Comparison of ENCODE assay signal across 14 mouse cellular contexts in genomic region chr11:75204472-75204871, GRCm38 (mm10). TPM values are rescaled to one million over a fixed set of nuclear protein-coding genes. Genes with fewer than 3 reads are reported as not detected.
DNase-seq lines count a peak whose midpoint lies in the region; ATAC-seq and TF ChIP-seq lines count a peak whose summit lies in the region.
"Had no signal": no experiment of that assay in that cellular context is flagged by ENCODE, and none has a peak within 500 bp of the region (broad histone marks: within the 10 kb centered on the region; RNA-seq: fewer than 3 reads in every experiment).

No protein-coding gene starts in this region.

- 0 out of 2 replicates have a peak, but pooled peaks cover 2% of the 10 kb centered on the region for H3K27me3 ChIP-seq in heart, embryonic 10.5 days (ENCODE audit: insufficient read depth, poor library complexity, severe bottlenecking)
- no peaks in the 10 kb centered on the region for H3K27me3 ChIP-seq in liver, adult 2 months (ENCODE audit: control insufficient read depth, insufficient read depth, low read length)
- H3K27me3 ChIP-seq in liver, postnatal 0 days (ENCODE audit: insufficient read depth, low read length), result no peaks in the 10 kb centered on the region
- no peaks in the 10 kb centered on the region for H3K27me3 ChIP-seq in midbrain, embryonic 16.5 days (ENCODE audit: control insufficient read depth, insufficient read depth, low read depth, low read length)
- H3K27me3 ChIP-seq: intestine, embryonic 15.5 days had no signal

- H3K27ac ChIP-seq in heart, embryonic 10.5 days, result peak overlapping the region; percentile 75
- no peak overlapping the region for H3K27ac ChIP-seq in liver, adult 2 months (replicated peaks; ENCODE audit: insufficient read depth, low read depth, low read length)
- H3K27ac ChIP-seq in liver, postnatal 0 days (ENCODE audit: low read depth), result no peak overlapping the region
- peak overlapping the region; percentile 33; the same call in 1 of the 2 replicates for H3K27ac ChIP-seq in midbrain, embryonic 16.5 days (ENCODE audit: low read length)
- H3K27ac ChIP-seq: embryonic facial prominence, embryonic 12.5 days; forebrain, embryonic 12.5 days; intestine, embryonic 15.5 days; liver, embryonic 13.5 days had no signal

- no peak for ATAC-seq in liver, postnatal 0 days
- ATAC-seq in granulocyte monocyte progenitor cell, adult 5-6 weeks (replicated peaks; ENCODE audit: poor library complexity, severe bottlenecking), result peak; percentile 33; the same call in 1 of the 2 replicates
- peak; percentile 60; the same call in 1 of the 2 replicates for ATAC-seq in midbrain, embryonic 16.5 days
- ATAC-seq: intestine, embryonic 15.5 days had no signal

- WGBS in heart, embryonic 10.5 days, result 51% methylated on average over 9 of the region's 9 CpGs
- WGBS in liver, adult 2 months, result 41% methylated on average over 9 of the region's 9 CpGs
- WGBS in liver, postnatal 0 days (ENCODE audit: insufficient replicate concordance), result 45% methylated on average over 9 of the region's 9 CpGs
- WGBS in midbrain, embryonic 16.5 days, result 32% methylated on average over 9 of the region's 9 CpGs

- no peak overlapping the region for H3K4me2 ChIP-seq in liver, postnatal 0 days (ENCODE audit: low read depth, low read length)
- no peak overlapping the region for H3K4me2 ChIP-seq in midbrain, embryonic 16.5 days (ENCODE audit: low read length)
- H3K4me2 ChIP-seq: embryonic facial prominence, embryonic 12.5 days; forebrain, embryonic 12.5 days; intestine, embryonic 15.5 days; liver, embryonic 13.5 days had no signal

- no peak for TF ChIP-seq POLR2A in liver, adult 2 months (IDR thresholded peaks at IDR 0.05; ENCODE audit: extremely low read depth, insufficient read depth, low read length)

- peaks cover 3% of the 10 kb centered on the region; the same call in 1 of the 2 replicates for H3K36me3 ChIP-seq in heart, embryonic 10.5 days
- no peaks in the 10 kb centered on the region for H3K36me3 ChIP-seq in liver, adult 2 months (ENCODE audit: control insufficient read depth, insufficient read depth, low read length)
- H3K36me3 ChIP-seq in liver, postnatal 0 days (replicated peaks; ENCODE audit: insufficient read depth, low read length), result no peaks in the 10 kb centered on the region
- H3K36me3 ChIP-seq in midbrain, embryonic 16.5 days (ENCODE audit: control insufficient read depth, insufficient read depth, low read length), result no peaks in the 10 kb centered on the region
- H3K36me3 ChIP-seq: embryonic facial prominence, embryonic 12.5 days; forebrain, embryonic 12.5 days; intestine, embryonic 15.5 days; liver, embryonic 13.5 days had no signal

- DNase-seq in heart, embryonic 10.5 days (ENCODE audit: low spot score), result no peak
- no peak for DNase-seq in heart, postnatal 36 days
- no peak for DNase-seq in liver, adult 2 months (ENCODE audit: extremely low read depth, low read depth, low spot score)
- DNase-seq in liver, postnatal 0 days, result no peak
- no peak for DNase-seq in right cerebral cortex, adult 18-20 months
- DNase-seq in adrenal gland, adult 18-20 months (ENCODE audit: low spot score in 2 of 2), result no peak
- DNase-seq: cerebellum, postnatal 10 days; heart, postnatal 14 days; liver, embryonic 13.5 days had no signal

- intact Hi-C loops in heart, postnatal 36 days (cut with DNase I), result no loop called here

- no peak for TF ChIP-seq EP300 in liver, postnatal 0 days (IDR thresholded peaks at IDR 0.05; ENCODE audit: low read depth)

- no peaks in the 10 kb centered on the region for H3K9me3 ChIP-seq in heart, embryonic 10.5 days
- no peaks in the 10 kb centered on the region for H3K9me3 ChIP-seq in liver, postnatal 0 days (ENCODE audit: low read length)
- H3K9me3 ChIP-seq in midbrain, embryonic 16.5 days (replicated peaks; ENCODE audit: control insufficient read depth, low read length, poor library complexity, severe bottlenecking), result no peaks in the 10 kb centered on the region
- H3K9me3 ChIP-seq: embryonic facial prominence, embryonic 12.5 days; forebrain, embryonic 12.5 days; intestine, embryonic 15.5 days; liver, embryonic 13.5 days had no signal

- H3K4me3 ChIP-seq in heart, embryonic 10.5 days, result no peak overlapping the region; the same call in 1 of the 2 replicates
- H3K4me3 ChIP-seq in liver, adult 2 months (ENCODE audit: insufficient read depth, low read depth, low read length), result no peak overlapping the region
- no peak overlapping the region for H3K4me3 ChIP-seq in liver, postnatal 0 days (ENCODE audit: low read depth, low read length)
- no peak overlapping the region for H3K4me3 ChIP-seq in midbrain, embryonic 16.5 days (ENCODE audit: low read depth, low read length)
- H3K4me3 ChIP-seq: embryonic facial prominence, embryonic 12.5 days; forebrain, embryonic 12.5 days; intestine, embryonic 15.5 days; liver, embryonic 13.5 days had no signal

- peaks cover 21% of the 10 kb centered on the region for H3K79me2 ChIP-seq in liver, adult 2 months (ENCODE audit: control insufficient read depth, insufficient read depth, low read length)

- peaks cover 78% of the 10 kb centered on the region for H3K4me1 ChIP-seq in heart, embryonic 10.5 days
- H3K4me1 ChIP-seq in liver, adult 2 months (ENCODE audit: control insufficient read depth, insufficient read depth, low read length), result peaks cover 25% of the 10 kb centered on the region
- peaks cover 4% of the 10 kb centered on the region for H3K4me1 ChIP-seq in liver, postnatal 0 days (ENCODE audit: insufficient read depth)
- peaks cover 29% of the 10 kb centered on the region for H3K4me1 ChIP-seq in midbrain, embryonic 16.5 days (ENCODE audit: control insufficient read depth, insufficient read depth, low read length)

- peak overlapping the region; percentile 14; the same call in 1 of the 2 replicates for H3K9ac ChIP-seq in liver, adult 2 months (ENCODE audit: low read depth, low read length)
- no peak overlapping the region for H3K9ac ChIP-seq in liver, postnatal 0 days (replicated peaks)
- no peak overlapping the region for H3K9ac ChIP-seq in midbrain, embryonic 16.5 days (ENCODE audit: low read depth, low read length)
- H3K9ac ChIP-seq: embryonic facial prominence, embryonic 12.5 days; forebrain, embryonic 12.5 days; intestine, embryonic 15.5 days; liver, embryonic 13.5 days had no signal

- TF ChIP-seq CTCF in liver, adult 2 months (IDR thresholded peaks at IDR 0.05; ENCODE audit: low read depth, low read length), result no peak
- no peak for TF ChIP-seq CTCF in liver, postnatal 0 days (IDR thresholded peaks at IDR 0.05; ENCODE audit: low read depth)

RNA-seq across cellular contexts. Expression of gene Rtn4rl1, which starts 10.9 kb away (rescaled TPM):
- polyA plus RNA-seq in heart, embryonic 10.5 days (2016; fragmentation: Nextera tagmentation; extraction: Ambion mirVana), result 9.7 and 16.6 TPM in 2 replicates
- total RNA-seq in heart, postnatal 36 days (2021), result 10 to 100 TPM in 1 of 2 experiments, 1 to 10 TPM in 1; 6.0 to 10.0 TPM
- total RNA-seq in liver, adult 2 months (2014; rRNA removed), result 1.3 and 2.4 TPM in 2 replicates
- 9.5 and 10.0 TPM in 2 replicates for polyA plus RNA-seq in liver, adult 2 months (2012; rRNA removed)
- 1.5 and 2.0 TPM in 2 replicates for polyA plus RNA-seq in liver, postnatal 0 days (2015; fragmentation: Nextera tagmentation; extraction: Ambion mirVana)
- total RNA-seq in granulocyte monocyte progenitor cell, adult 5-6 weeks (2014; fragmentation: Nextera tagmentation), result 0.37 and 1.0 TPM in 2 replicates
- 0.15 TPM in 1 of 2 replicates, not detected in the other for total RNA-seq in granulocyte monocyte progenitor cell, adult 5-6 weeks (2017)
- polyA plus RNA-seq in midbrain, embryonic 16.5 days (2015; fragmentation: Nextera tagmentation; extraction: Ambion mirVana), result 17.8 and 19.7 TPM in 2 replicates
- 10 to 100 TPM; 27.7 to 33.2 TPM for total RNA-seq in adrenal gland, adult 18-20 months (2021)

RNA-seq across cellular contexts. Expression of gene Dph1, which starts 13.4 kb away (rescaled TPM):
- 26.8 and 28.0 TPM in 2 replicates for polyA plus RNA-seq in heart, embryonic 10.5 days (2016; fragmentation: Nextera tagmentation; extraction: Ambion mirVana)
- total RNA-seq in heart, postnatal 36 days (2021), result 1 to 10 TPM; 9.0 to 9.7 TPM
- 11.3 and 14.2 TPM in 2 replicates for total RNA-seq in liver, adult 2 months (2014; rRNA removed)
- polyA plus RNA-seq in liver, adult 2 months (2012; rRNA removed), result 49.1 and 53.5 TPM in 2 replicates
- polyA plus RNA-seq in liver, postnatal 0 days (2015; fragmentation: Nextera tagmentation; extraction: Ambion mirVana), result 10.9 and 13.0 TPM in 2 replicates
- total RNA-seq in granulocyte monocyte progenitor cell, adult 5-6 weeks (2014; fragmentation: Nextera tagmentation), result 7.6 and 17.1 TPM in 2 replicates
- total RNA-seq in granulocyte monocyte progenitor cell, adult 5-6 weeks (2017), result 8.9 and 10.6 TPM in 2 replicates
- polyA plus RNA-seq in midbrain, embryonic 16.5 days (2015; fragmentation: Nextera tagmentation; extraction: Ambion mirVana), result 12.5 and 14.0 TPM in 2 replicates
- total RNA-seq in adrenal gland, adult 18-20 months (2021), result 10 to 100 TPM; 23.4 to 34.5 TPM

RNA-seq across cellular contexts. Expression of gene Ovca2, which starts 25.8 kb away (rescaled TPM):
- 24.0 and 29.0 TPM in 2 replicates for polyA plus RNA-seq in heart, embryonic 10.5 days (2016; fragmentation: Nextera tagmentation; extraction: Ambion mirVana)
- total RNA-seq in heart, postnatal 36 days (2021), result 1 to 10 TPM; 5.3 to 7.2 TPM
- 6.7 and 6.9 TPM in 2 replicates for total RNA-seq in liver, adult 2 months (2014; rRNA removed)
- polyA plus RNA-seq in liver, adult 2 months (2012; rRNA removed), result 5.7 and 8.0 TPM in 2 replicates
- polyA plus RNA-seq in liver, postnatal 0 days (2015; fragmentation: Nextera tagmentation; extraction: Ambion mirVana), result 12.4 and 13.6 TPM in 2 replicates
- 17.1 and 20.1 TPM in 2 replicates for total RNA-seq in granulocyte monocyte progenitor cell, adult 5-6 weeks (2014; fragmentation: Nextera tagmentation)
- 16.1 and 16.4 TPM in 2 replicates for total RNA-seq in granulocyte monocyte progenitor cell, adult 5-6 weeks (2017)
- polyA plus RNA-seq in midbrain, embryonic 16.5 days (2015; fragmentation: Nextera tagmentation; extraction: Ambion mirVana), result 13.3 and 14.5 TPM in 2 replicates
- 10 to 100 TPM; 15.9 to 19.8 TPM for total RNA-seq in adrenal gland, adult 18-20 months (2021)

RNA-seq across cellular contexts. Expression of gene Hic1, which starts 35.2 kb away (rescaled TPM):
- 1.9 and 2.1 TPM in 2 replicates for polyA plus RNA-seq in heart, embryonic 10.5 days (2016; fragmentation: Nextera tagmentation; extraction: Ambion mirVana)
- total RNA-seq in heart, postnatal 36 days (2021), result 10 to 100 TPM; 14.8 to 22.8 TPM
- total RNA-seq in liver, adult 2 months (2014; rRNA removed), result 1.1 and 1.8 TPM in 2 replicates
- 3.8 and 4.3 TPM in 2 replicates for polyA plus RNA-seq in liver, adult 2 months (2012; rRNA removed)
- polyA plus RNA-seq in liver, postnatal 0 days (2015; fragmentation: Nextera tagmentation; extraction: Ambion mirVana), result 1.1 and 1.5 TPM in 2 replicates
- total RNA-seq in granulocyte monocyte progenitor cell, adult 5-6 weeks (2014; fragmentation: Nextera tagmentation), result not detected in 2 replicates
- not detected in 2 replicates for total RNA-seq in granulocyte monocyte progenitor cell, adult 5-6 weeks (2017)
- polyA plus RNA-seq in midbrain, embryonic 16.5 days (2015; fragmentation: Nextera tagmentation; extraction: Ambion mirVana), result 1.3 and 1.8 TPM in 2 replicates
- 10 to 100 TPM in 1 of 2 experiments, 1 to 10 TPM in 1; 5.4 to 13.1 TPM for total RNA-seq in adrenal gland, adult 18-20 months (2021)

Comparison
In these comparisons a context has a peak if more than half of its experiments do, and no peak if none do; other contexts are left out.
1. H3K27ac ChIP-seq: peak in heart, embryonic 10.5 days (single experiment) and midbrain, embryonic 16.5 days (single experiment); none in liver, adult 2 months (single experiment) and liver, postnatal 0 days (single experiment).